Mouse (Mus musculus): ENCODE results near the gene Apbb1.

DNA sequence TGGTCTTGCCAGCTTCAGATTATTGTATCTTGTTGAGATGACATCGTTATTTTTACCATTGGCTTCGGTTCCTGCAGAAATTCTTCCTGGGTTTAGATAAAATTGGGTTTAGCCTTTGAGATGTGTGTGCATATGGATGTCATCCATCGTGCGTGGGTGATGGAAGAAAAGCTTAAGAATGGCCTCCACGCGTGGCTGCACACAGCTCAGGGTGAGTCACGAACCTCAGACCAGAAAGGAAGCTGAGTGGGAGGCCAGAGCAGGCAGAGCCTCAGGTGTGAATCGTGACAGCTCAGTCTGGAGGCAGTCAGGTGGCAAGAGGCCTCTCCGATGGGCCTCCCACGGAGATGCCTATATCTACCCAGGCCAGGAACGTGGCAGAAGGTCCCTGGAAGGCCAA, 62.1 kb downstream of the Apbb1 start:
- TF ChIP-seq POLR2A (IDR thresholded peaks at IDR 0.05; ENCODE audit: low read depth, low read length) (no peak), CTCF (IDR thresholded peaks at IDR 0.05; ENCODE audit: borderline replicate concordance, insufficient read depth, low read length) (no peak)

All from embryonic fibroblast, embryonic 13.5 days (primary cell).